Comparison of ENCODE assay signal across 9 mouse cellular contexts in genomic region chr4:125160320-125160950, GRCm38 (mm10). TPM values are rescaled to one million over a fixed set of nuclear protein-coding genes. Genes with fewer than 3 reads are reported as not detected.
DNase-seq lines count a peak whose midpoint lies in the region; ATAC-seq and TF ChIP-seq lines count a peak whose summit lies in the region.
"Had no signal": no experiment of that assay in that cellular context is flagged by ENCODE, and none has a peak within 500 bp of the region (broad histone marks: within the 10 kb centered on the region; RNA-seq: fewer than 3 reads in every experiment).

No protein-coding gene starts in this region.

- WGBS in forebrain, embryonic 14.5 days: 3% methylated on average over 19 of the region's 19 CpGs
- 4% methylated on average over 19 of the region's 19 CpGs for WGBS in large intestine, adult 2 months
- WGBS in lung, adult 2 months: 5% methylated on average over 19 of the region's 19 CpGs
- WGBS in neural tube, embryonic 15.5 days: 8% methylated on average over 19 of the region's 19 CpGs

- peak; percentile 82 for ATAC-seq in forebrain, embryonic 14.5 days
- ATAC-seq in neural tube, embryonic 15.5 days (ENCODE audit: low FRiP score): peak; percentile 80

- no peak overlapping the region for H3K9ac ChIP-seq in forebrain, embryonic 14.5 days (ENCODE audit: low read length)
- no peak overlapping the region for H3K9ac ChIP-seq in neural tube, embryonic 15.5 days (replicated peaks)

- H3K4me1 ChIP-seq in forebrain, embryonic 14.5 days (ENCODE audit: control insufficient read depth, insufficient read depth, low read length): no peaks in the 10 kb centered on the region
- no peaks in the 10 kb centered on the region for H3K4me1 ChIP-seq in lung, adult 2 months (ENCODE audit: control insufficient read depth, insufficient read depth, low read length)
- peaks cover 7% of the 10 kb centered on the region for H3K4me1 ChIP-seq in neural tube, embryonic 15.5 days
- peaks cover 5% of the 10 kb centered on the region for H3K4me1 ChIP-seq in testis, adult 2 months (ENCODE audit: control insufficient read depth, insufficient read depth, low read length)

- DNase-seq in CD8-positive naive resting alpha-beta T cell, adult 2 months (ENCODE audit: low read depth in 2 of 2, low spot score in 2 of 2): peak; percentile 66 to 73
- peak; percentile 25 for DNase-seq in c-Kit-positive CD71-positive TER-119-positive erythroid progenitor cells, embryonic 14.5 days (ENCODE audit: low spot score)
- DNase-seq in forebrain, embryonic 14.5 days (ENCODE audit: low spot score): peak; percentile 92
- peak; percentile 50 for DNase-seq in heart, postnatal 25 days (ENCODE audit: low spot score)
- DNase-seq in large intestine, adult 2 months (ENCODE audit: low read depth, low spot score): peak; percentile 44
- DNase-seq in lung, adult 2 months: peak; percentile 83

- H3K36me3 ChIP-seq in forebrain, embryonic 14.5 days (ENCODE audit: control insufficient read depth, insufficient read depth, low read length): no peaks in the 10 kb centered on the region
- H3K36me3 ChIP-seq in neural tube, embryonic 15.5 days: no peaks in the 10 kb centered on the region
- no peaks in the 10 kb centered on the region for H3K36me3 ChIP-seq in testis, adult 2 months (ENCODE audit: control insufficient read depth, insufficient read depth, low read length)

- intact Hi-C loops in heart, postnatal 25 days (cut with DNase I): loop anchor here (1.0 to 10.0 kb wide), 2 partner anchors 684 to 802 kb away; no protein-coding TSS in a partner anchor

- no peak for TF ChIP-seq POLR2A in lung, adult 2 months (IDR thresholded peaks at IDR 0.05; ENCODE audit: borderline replicate concordance, extremely low read depth, low read depth, low read length)
- no peak for TF ChIP-seq POLR2A in testis, adult 2 months (IDR thresholded peaks at IDR 0.05; ENCODE audit: control insufficient read depth, low read depth, low read length)

- TF ChIP-seq CTCF in lung, adult 2 months (IDR thresholded peaks at IDR 0.05; ENCODE audit: insufficient read depth, low read length): peak; percentile 80
- TF ChIP-seq CTCF in testis, adult 2 months (IDR thresholded peaks at IDR 0.05; ENCODE audit: control insufficient read depth, insufficient read depth, insufficient replicate concordance, low read depth, low read length): peak; percentile 78; the same call in 1 of the 2 replicates

- H3K27ac ChIP-seq in forebrain, embryonic 14.5 days (ENCODE audit: low read depth, low read length): no peak overlapping the region
- H3K27ac ChIP-seq in neural tube, embryonic 15.5 days (replicated peaks): no peak overlapping the region
- no peak overlapping the region for H3K27ac ChIP-seq in testis, adult 2 months (ENCODE audit: control insufficient read depth, insufficient read depth, low read depth, low read length)

- H3K4me2 ChIP-seq in forebrain, embryonic 14.5 days (ENCODE audit: low read length): peak overlapping the region; percentile 34
- peak overlapping the region; percentile 40 for H3K4me2 ChIP-seq in neural tube, embryonic 15.5 days

- H3K4me3 ChIP-seq in forebrain, embryonic 14.5 days (ENCODE audit: low read depth, low read length): 0 out of 2 replicates have a peak overlapping the region, but pooled peaks have one; percentile 3
- H3K4me3 ChIP-seq in lung, adult 2 months (replicated peaks; ENCODE audit: extremely low read depth, low read depth, low read length): no peak overlapping the region
- no peak overlapping the region for H3K4me3 ChIP-seq in neural tube, embryonic 15.5 days (replicated peaks)
- no peak overlapping the region for H3K4me3 ChIP-seq in testis, adult 2 months (ENCODE audit: control insufficient read depth, low read depth, low read length)
- H3K4me3 ChIP-seq: erythroblast, embryonic 14.5 days had no signal

- H3K27me3 ChIP-seq in forebrain, embryonic 14.5 days (replicated peaks; ENCODE audit: control insufficient read depth, insufficient read depth, low read length): no peaks in the 10 kb centered on the region
- peaks cover 6% of the 10 kb centered on the region for H3K27me3 ChIP-seq in neural tube, embryonic 15.5 days (replicated peaks)
- H3K27me3 ChIP-seq in testis, adult 2 months (ENCODE audit: control insufficient read depth, insufficient read depth, low read length): no peaks in the 10 kb centered on the region

- H3K9me3 ChIP-seq in forebrain, embryonic 14.5 days (replicated peaks; ENCODE audit: control insufficient read depth, low read length): no peaks in the 10 kb centered on the region
- no peaks in the 10 kb centered on the region for H3K9me3 ChIP-seq in neural tube, embryonic 15.5 days (replicated peaks)

RNA-seq across cellular contexts. Expression of gene Zc3h12a, which starts 32.8 kb away (rescaled TPM):
- polyA plus RNA-seq in forebrain, embryonic 14.5 days (2014; fragmentation: Nextera tagmentation; extraction: Ambion mirVana): 0.14 and 0.32 TPM in 2 replicates
- 1 to 10 TPM; 3.5 to 4.1 TPM for total RNA-seq in heart, postnatal 25 days (2021)
- 48.0 and 56.2 TPM in 2 replicates for polyA plus RNA-seq in large intestine, adult 2 months (2012; rRNA removed)
- 11.9 and 13.9 TPM in 2 replicates for polyA plus RNA-seq in lung, adult 2 months (2012; rRNA removed)
- polyA plus RNA-seq in neural tube, embryonic 15.5 days (2015; fragmentation: Nextera tagmentation; extraction: Ambion mirVana): 0.15 and 0.68 TPM in 2 replicates
- 1.4 and 2.3 TPM in 2 replicates for polyA plus RNA-seq in testis, adult 2 months (2012; rRNA removed)

Comparison
In these comparisons a context has a peak if more than half of its experiments do, and no peak if none do; other contexts are left out.
1. DNase-seq: peak in every context shown above with its lines; median percentile 92 in forebrain, embryonic 14.5 days; 83 in lung, adult 2 months; 70 in CD8-positive naive resting alpha-beta T cell, adult 2 months; 50 in heart, postnatal 25 days; 44 in large intestine, adult 2 months; 25 in c-Kit-positive CD71-positive TER-119-positive erythroid progenitor cells, embryonic 14.5 days.